Mouse (Mus musculus) brain, embryonic 18.5 days (tissue): ENCODE results near the gene Asgr2.
"Not testable (repeated sequence)": the region's sequence is repeated elsewhere in the genome, so short reads cannot be mapped to it uniquely, and the experiment has no call there.

Experiments
- DNase-seq: peaks from one replicate; pipeline ENCODE4 v3.0.0-alpha.2; 2012; ENCODE audit warnings: low read depth, low spot score

The Asgr2 gene

DNA sequence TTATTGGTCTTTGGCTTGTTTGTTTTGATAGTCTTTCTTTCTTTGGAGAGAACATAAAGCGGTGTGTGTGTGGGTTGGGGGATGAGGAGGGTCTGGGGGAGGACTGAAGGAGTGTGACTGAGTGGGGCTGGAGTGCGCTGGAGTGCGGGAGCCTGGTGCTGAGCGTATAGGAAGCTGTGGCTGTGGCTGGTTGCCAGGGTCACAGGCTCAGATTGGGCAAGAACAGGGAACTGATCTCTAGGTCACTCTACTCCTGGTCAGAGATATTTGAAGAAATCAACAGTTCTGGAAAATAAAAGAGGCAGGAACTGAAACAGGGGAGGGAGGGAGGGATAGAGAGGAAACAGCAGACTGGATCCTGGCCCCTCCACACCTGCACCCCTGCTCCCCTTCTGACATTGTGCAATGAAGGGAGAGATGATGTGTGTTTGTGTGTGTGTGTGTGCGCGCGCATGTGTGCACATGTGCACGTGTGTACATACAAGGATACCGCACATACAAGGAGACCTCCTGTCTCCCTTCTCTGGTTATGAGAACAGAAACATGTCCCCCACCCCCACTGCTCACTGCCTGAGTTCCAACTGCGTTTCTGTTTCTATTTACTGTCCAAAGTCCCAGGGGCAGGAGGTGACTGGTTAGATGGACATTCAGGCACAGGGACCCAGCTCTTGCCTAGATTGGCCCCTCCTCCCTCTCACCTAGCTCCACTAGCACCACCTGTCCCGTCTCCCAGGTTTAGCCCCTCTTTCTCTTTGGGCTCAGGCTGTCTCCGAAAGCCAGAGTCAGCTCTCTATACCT lies at the start of gene Asgr2:
Asgr2 (plus strand) TSS at position 659 of the 798 bp plus-strand sequence.
- DNase-seq: no peak

DNA sequence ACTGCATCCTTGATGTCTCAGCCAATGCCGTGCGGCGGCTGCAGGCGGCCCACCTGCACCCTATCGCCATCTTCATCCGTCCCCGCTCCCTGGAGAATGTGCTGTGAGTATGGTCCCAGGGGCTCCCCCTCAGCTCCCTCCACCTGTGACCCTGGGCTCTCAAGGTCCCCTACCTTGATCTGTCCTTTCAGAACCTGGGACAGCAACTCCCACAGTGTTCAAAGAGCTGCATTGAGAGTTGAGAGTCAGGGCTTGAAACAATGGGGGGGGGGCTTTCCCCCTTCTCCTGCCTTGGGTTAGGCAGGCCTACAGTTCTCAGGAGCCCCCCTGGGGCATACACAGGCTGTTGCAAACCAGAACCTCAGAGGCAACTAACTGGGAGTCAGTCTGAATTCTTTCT lies 48.8 kb upstream of the Asgr2 start:
- DNase-seq: no peak

- no peak for DNase-seq
These were observed 47.0 kb upstream of the Asgr2 start for GRCm38 (mm10) chr11:70045435-70045834.

DNA sequence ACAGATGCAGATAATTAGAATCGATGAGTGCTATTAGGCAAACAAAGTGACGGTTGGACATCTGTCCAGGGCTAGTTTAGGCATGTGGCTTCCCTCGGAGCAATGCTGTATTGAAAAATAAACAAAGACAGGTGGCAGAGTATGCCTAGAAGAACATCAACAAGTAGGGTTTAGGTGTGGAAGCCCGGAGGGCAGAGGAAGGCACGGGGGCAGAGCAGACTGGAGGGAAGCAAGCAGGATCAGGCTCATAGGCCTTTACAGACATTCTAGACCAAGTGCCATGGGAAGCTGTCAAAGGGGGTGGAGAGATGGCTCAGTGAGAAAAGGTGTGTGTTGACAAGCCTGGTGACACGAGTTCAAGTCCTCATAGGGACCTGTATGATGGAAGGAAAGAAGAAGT lies 43.1 kb upstream of the Asgr2 start:
- no peak for DNase-seq

DNA sequence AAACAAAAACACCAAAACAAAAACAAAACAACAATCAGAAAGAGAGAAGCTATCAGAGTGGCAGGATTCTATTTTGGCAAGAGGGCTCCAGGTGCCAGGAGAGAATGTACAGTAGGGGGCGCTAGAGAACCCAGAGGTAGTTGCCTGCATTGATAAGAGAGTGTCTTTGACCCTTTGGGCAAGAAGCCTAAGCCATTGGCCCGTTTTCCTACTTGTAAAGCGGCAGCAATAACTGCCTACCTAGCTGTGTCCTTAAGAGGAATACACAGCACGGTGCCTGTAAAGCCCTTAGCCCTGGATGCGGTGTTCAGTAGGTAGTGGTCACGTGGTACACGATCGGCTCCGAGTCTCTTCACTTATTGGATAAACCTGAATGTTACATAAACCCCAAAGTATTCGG lies 42.6 kb upstream of the Asgr2 start:
- no peak for DNase-seq

DNA sequence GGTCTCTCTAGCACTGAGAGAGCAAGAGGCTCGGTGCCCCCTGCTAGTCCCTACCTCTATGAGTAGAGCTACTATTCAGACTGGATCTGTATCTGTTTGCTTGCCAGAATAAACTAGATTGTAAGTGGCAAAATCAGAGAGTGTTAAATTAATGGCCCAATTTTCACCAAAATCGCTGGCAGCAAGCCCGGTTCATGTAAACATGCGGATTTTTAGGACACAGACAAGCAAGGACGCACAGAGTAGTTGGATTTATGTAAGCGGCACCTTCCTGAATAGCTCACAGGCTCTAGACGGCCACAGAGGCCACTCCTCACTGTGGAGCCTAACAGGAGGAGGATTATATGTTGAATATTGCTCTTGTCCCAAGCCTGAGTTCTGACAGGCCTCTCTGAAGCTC lies 39.3 kb upstream of the Asgr2 start:
- DNase-seq: no peak

- no peak for DNase-seq
These were observed 38.4 kb upstream of the Asgr2 start, which contains the start of gene Asgr1 for GRCm38 (mm10) chr11:70053898-70054570. Gene Asgr1 (plus strand): TSS chr11:70054085.

- no peak for DNase-seq
These were observed 36.7 kb upstream of the Asgr2 start for GRCm38 (mm10) chr11:70055618-70056214.

- no peak for DNase-seq
These were observed 34.6 kb upstream of the Asgr2 start for GRCm38 (mm10) chr11:70057805-70058204.

DNA sequence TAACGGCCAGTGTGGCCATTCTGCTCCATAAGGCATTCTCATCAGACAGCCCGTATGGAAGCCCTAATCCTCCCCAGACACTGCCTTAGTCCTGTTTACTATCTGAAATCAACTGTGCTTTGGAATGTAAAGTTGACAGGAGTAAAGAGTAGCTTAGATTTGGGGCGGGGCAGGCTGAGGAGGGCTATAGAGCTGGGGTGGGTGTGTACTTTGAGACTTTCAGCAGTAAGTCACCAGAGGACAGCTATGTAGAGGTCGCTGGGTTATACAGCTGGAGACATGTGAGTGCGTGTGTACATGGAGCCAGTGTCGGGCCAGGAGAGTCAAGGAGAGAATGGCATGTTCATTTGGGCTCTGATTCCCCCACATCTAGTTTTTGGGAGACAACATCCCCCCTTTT lies 32.5 kb upstream of the Asgr2 start:
- DNase-seq: no peak

- no peak for DNase-seq
These were observed 29.4 kb upstream of the Asgr2 start for GRCm38 (mm10) chr11:70063053-70063452.

DNA sequence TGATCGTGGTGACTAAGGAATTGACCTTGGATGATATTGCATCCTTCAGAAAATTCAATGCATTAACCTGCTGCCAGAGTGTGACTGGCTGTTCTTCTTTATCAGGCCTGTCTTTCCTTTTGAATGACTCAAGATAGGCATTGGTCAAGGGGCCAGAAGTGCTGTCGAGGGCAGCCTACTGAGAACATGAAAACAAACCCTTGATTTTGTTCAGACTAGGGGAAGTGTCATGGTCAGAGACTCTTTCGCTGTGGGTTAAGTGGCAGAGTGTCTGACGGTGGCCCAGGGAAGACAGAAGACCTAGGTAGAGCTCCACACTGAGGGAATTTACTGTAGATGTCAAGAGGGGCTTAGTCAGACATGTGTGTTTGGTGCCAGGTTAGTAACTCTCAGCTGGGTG lies 25.7 kb upstream of the Asgr2 start:
- DNase-seq: no peak

DNA sequence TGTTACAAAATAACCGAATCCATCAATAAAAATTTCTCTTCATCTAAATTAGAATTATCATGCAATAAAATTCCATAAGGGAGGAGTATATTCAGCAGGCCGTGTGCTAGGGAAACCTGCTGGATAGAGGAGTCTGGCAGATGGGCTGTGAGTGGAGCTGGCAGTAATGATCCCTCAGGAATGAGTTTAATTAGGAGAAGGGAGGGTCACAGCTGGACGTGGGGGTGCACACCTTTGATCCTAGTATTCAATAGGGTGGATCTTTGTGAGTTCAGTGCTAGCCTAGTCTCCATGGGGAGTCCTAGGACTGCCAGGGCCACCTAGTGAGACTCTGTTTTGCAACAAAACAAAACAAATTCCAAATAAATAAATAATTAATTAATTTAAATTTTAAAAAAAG lies 24.2 kb upstream of the Asgr2 start:
- no peak for DNase-seq

- DNase-seq: no peak
These were observed 22.4 kb upstream of the Asgr2 start for GRCm38 (mm10) chr11:70070057-70070456.

DNA sequence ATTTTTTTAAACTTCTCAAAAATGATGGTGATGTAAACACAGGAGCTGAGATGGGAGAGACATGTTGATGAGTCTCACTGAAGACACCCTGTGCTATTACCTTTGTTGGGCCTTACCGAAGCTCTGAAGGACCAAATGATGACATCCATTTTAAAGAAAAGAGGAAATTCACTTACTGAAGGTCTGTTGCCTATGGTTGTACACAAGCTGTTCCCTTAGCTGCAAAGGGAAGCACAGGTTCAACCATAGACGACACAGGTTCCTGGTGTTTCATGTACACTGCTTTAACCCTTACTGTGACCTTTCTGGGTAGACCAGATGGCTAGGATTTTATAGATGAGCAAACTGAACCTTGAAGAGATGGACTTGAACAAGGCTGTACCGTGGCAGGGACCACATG lies 21.8 kb upstream of the Asgr2 start:
- not testable (repeated sequence) for DNase-seq

DNA sequence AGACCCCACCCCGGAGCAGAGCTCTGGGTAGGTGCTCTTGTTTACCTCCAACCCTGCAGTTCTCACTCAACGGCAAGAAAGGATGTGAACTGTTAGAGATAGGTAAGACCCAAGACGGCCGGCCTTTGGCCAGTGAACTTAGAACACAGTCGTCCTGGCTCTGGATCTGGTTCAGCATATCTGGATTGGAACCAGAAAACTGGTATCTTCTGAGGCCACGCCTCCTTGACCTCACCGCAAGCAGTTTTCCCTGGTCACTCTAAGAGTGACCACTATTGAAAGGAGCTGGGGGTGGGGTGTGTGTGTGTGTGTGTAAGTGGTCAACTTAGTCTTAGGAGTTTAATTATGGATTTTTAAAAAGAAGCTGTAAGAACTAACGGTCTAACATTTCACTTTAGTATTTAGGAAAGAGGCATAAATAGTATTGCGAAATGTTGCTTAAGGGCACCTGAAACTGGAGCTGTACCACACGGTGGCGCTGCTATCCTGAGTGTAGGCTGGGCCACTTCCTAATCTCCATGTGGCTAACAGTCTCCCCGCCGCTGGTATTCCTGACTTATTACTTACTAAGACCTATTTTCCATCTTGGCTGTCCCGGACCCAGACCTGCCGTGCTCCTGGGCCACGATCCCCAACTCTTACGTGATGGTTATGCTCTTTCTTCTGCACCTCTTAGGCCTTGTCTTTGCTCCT lies 17.9 kb upstream of the Asgr2 start:
- DNase-seq: no peak

DNA sequence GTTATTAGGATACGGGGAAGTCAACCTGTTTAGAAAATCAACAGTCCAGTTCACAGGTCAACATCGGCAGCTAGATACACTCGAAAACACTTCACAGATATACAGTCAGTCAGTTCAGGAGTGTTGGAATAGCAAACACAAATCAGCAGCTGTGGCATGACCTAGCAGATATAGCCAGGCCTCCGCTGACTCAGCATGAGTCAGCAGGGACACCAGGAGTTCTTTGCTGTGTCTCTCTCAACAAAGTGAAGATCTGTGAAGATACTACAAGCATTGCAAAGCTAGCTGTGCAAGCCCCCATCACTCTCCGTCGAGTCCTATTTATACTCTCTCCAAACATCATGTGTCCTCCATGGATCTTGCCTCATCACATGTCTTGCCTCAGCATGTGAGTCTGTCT lies 16.9 kb upstream of the Asgr2 start:
- DNase-seq: no peak

- DNase-seq: no peak
These were observed 15.0 kb upstream of the Asgr2 start for GRCm38 (mm10) chr11:70077441-70077840.

- no peak for DNase-seq
These were observed 13.3 kb upstream of the Asgr2 start for GRCm38 (mm10) chr11:70079175-70079574.

DNA sequence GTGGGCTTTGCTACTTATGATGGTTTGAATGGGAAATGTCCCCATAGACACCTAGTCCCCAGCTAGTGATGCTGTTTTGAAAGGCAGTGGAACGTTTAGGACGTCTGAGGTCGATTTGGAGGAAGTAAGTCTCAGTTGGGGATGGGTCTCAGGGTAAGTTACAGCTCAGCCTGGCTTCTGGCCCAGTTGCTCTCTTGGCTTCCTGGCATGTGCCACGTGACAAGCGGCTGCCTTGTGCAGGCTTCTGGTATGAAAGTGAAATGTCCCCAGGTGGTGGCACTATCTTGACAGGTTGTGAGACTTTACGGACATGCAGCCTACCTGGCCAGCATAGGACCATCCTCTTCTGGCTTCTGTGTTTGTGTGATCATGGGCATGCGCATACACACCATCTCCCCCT lies 12.5 kb upstream of the Asgr2 start:
- no peak for DNase-seq

- no peak for DNase-seq
These were observed 11.4 kb upstream of the Asgr2 start for GRCm38 (mm10) chr11:70080803-70081590.
